Mouse (Mus musculus) fibroblast of lung, adult 2 months (primary cell): ENCODE measurements at regions not wholly inside any gene's neighbourhood (a gene's known extent, or its start where the extent isn't known, plus 50 kb on each side); places are given as distances from the start of the nearest gene placed in this dataset.
A peak's percentile ranks its signal among the peaks of the same experiment; 100 is the strongest.

Experiments used
- DNase-seq: peaks from one replicate; pipeline ENCODE4 v3.0.0-alpha.2; 2011; ENCODE audit warnings: low read depth

GRCm38 (mm10) chr5:58705561-58705960 is 987.8 kb downstream of the Pcdh7 start:
- DNase-seq, result no peak

GRCm38 (mm10) chr5:58712381-58712780 is 994.6 kb downstream of the Pcdh7 start:
- no peak for DNase-seq

- DNase-seq, result no peak
Observed at GRCm38 (mm10) chr5:58733366-58733765, 1015.6 kb downstream of the Pcdh7 start.

GRCm38 (mm10) chr5:58733961-58734360 is 1016.2 kb downstream of the Pcdh7 start:
- DNase-seq, result no peak

GRCm38 (mm10) chr5:58736610-58737009 is 1018.8 kb downstream of the Pcdh7 start:
- peak; percentile 25 for DNase-seq

GRCm38 (mm10) chr5:58737264-58737883 is 1019.6 kb downstream of the Pcdh7 start:
- no peak for DNase-seq

GRCm38 (mm10) chr5:58738041-58738440 is 1020.3 kb downstream of the Pcdh7 start:
- no peak for DNase-seq

- DNase-seq, result no peak
Observed at GRCm38 (mm10) chr5:58740759-58741158, 1023.0 kb downstream of the Pcdh7 start.

- DNase-seq, result no peak
Observed at GRCm38 (mm10) chr5:58747684-58748083, 1029.9 kb downstream of the Pcdh7 start.

GRCm38 (mm10) chr5:58751777-58752176 is 1034.0 kb downstream of the Pcdh7 start:
- DNase-seq, result no peak
